Comparison of ENCODE assay signal across 8 mouse cellular contexts in the genomic region with DNA sequence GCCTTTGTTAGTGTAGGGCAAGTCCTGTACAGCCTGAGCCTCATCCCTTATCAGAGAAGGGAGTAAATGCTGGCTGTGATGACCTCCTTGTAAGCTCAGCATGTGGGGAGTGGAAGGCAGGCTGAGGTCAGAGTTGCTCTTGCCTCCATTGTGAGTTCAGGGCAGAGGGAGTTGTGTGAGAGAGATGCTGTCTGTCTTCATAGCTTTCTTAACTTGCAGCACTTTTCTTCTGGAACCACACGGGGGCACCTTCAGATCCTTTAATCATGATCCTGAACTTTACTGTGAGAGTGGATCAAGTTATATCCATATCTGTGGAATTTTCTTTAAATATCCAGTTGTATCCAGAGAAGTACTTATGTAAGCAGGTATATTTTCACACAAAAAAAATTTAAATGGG. TPM values are rescaled to one million over a fixed set of nuclear protein-coding genes. Genes with fewer than 3 reads are reported as not detected.
DNase-seq lines count a peak whose midpoint lies in the region; TF ChIP-seq lines count a peak whose summit lies in the region.

No protein-coding gene starts in this region.

- H3K4me1 ChIP-seq in E14TG2a.4 (replicated peaks; ENCODE audit: low read depth, low read length), result peaks cover 49% of the 10 kb centered on the region
- no peaks in the 10 kb centered on the region for H3K4me1 ChIP-seq in limb, embryonic 10.5 days

- TF ChIP-seq CTCF in E14TG2a.4 (conservative IDR thresholded peaks at IDR 0.05; ENCODE audit: low read length), result 0 out of 2 replicates have a peak, but pooled peaks have one; percentile 11

- no peaks in the 10 kb centered on the region for H3K27me3 ChIP-seq in E14TG2a.4 (ENCODE audit: insufficient read depth, low read length)
- no peaks in the 10 kb centered on the region for H3K27me3 ChIP-seq in limb, embryonic 10.5 days (ENCODE audit: low read depth, poor library complexity, severe bottlenecking)

- no peaks in the 10 kb centered on the region for H3K9me3 ChIP-seq in E14TG2a.4 (ENCODE audit: low read length)
- H3K9me3 ChIP-seq in limb, embryonic 10.5 days (replicated peaks), result no peaks in the 10 kb centered on the region

- 41% methylated on average over 1 of the region's 1 CpGs for WGBS in limb, embryonic 10.5 days

- H3K36me3 ChIP-seq in E14TG2a.4 (ENCODE audit: insufficient read depth, low read length), result peaks cover 90% of the 10 kb centered on the region
- peaks cover 54% of the 10 kb centered on the region for H3K36me3 ChIP-seq in limb, embryonic 10.5 days

- H3K4me3 ChIP-seq in E14TG2a.4 (replicated peaks; ENCODE audit: low read length), result no peak overlapping the region
- no peak overlapping the region for H3K4me3 ChIP-seq in limb, embryonic 10.5 days

- no peak overlapping the region for H3K27ac ChIP-seq in limb, embryonic 10.5 days

- peak; percentile 14 for DNase-seq in cerebellum, adult 11 months
- DNase-seq in cerebellum, adult 8-10 months, result no peak
- peak; percentile 69 for DNase-seq in kidney, adult 9 months
- no peak for DNase-seq in kidney, adult 11 months
- DNase-seq in kidney, postnatal 25 days, result peak; percentile 57 to 71
- DNase-seq in limb, embryonic 10.5 days (ENCODE audit: low spot score), result no peak
- no peak for DNase-seq in spleen, adult 18-20 months

RNA-seq across cellular contexts. Expression of gene Mnt, which starts 9.3 kb away (rescaled TPM):
- polyA plus RNA-seq in limb, embryonic 10.5 days (2016; fragmentation: Nextera tagmentation; extraction: Ambion mirVana), result 4.8 and 5.7 TPM in 2 replicates

RNA-seq across cellular contexts. Expression of gene Mettl16, which starts 50.8 kb away (rescaled TPM):
- polyA plus RNA-seq in limb, embryonic 10.5 days (2016; fragmentation: Nextera tagmentation; extraction: Ambion mirVana), result 72.4 and 73.2 TPM in 2 replicates

Comparison
In these comparisons a context has a peak if more than half of its experiments do, and no peak if none do; other contexts are left out.
1. DNase-seq: peak in cerebellum, adult 11 months (single experiment), kidney, adult 9 months (single experiment) and kidney, postnatal 25 days (2 of 2); none in cerebellum, adult 8-10 months (single experiment), kidney, adult 11 months (single experiment), limb, embryonic 10.5 days (single experiment) and spleen, adult 18-20 months (0 of 2).